Mouse (Mus musculus) kidney, adult 8-10 months (tissue): ENCODE data around the gene Pxn.

Experiments used
- DNase-seq, 2 experiments: peaks; one replicate each; pipeline ENCODE4 v3.0.0; 2022

The Pxn gene

GRCm38 (mm10) chr5:115586166-115586565 lies 79.7 kb downstream of the Pxn start:
- DNase-seq = no peak

- DNase-seq = no peak
These were observed 80.3 kb downstream of the Pxn start for GRCm38 (mm10) chr5:115586780-115587179.

GRCm38 (mm10) chr5:115591028-115591427 lies 84.6 kb downstream of the Pxn start:
- DNase-seq = no peak

- no peak for DNase-seq
These were observed 85.0 kb downstream of the Pxn start for GRCm38 (mm10) chr5:115591506-115591905.

- DNase-seq = no peak
These were observed 97.1 kb downstream of the Pxn start for GRCm38 (mm10) chr5:115603561-115603960.
